Mouse (Mus musculus) C2C12 (cell line): ENCODE data around the gene Gigyf1.

Source experiments
- CEBPB ChIP-seq: IDR thresholded peaks from one replicate; pipeline ENCODE4 v1.6.1; 2011; ENCODE audit warnings: low read depth, mild to moderate bottlenecking, control low read depth, moderate library complexity
- CTCF ChIP-seq: IDR thresholded peaks from one replicate; pipeline ENCODE4 v1.5.1; 2011; ENCODE audit not compliant: control insufficient read depth, insufficient read depth, insufficient read length
- FOSL1 ChIP-seq: IDR thresholded peaks from one replicate; pipeline ENCODE4 v1.8.0; 2011; ENCODE audit warnings: mild to moderate bottlenecking, low read length; ENCODE audit not compliant: poor library complexity, insufficient read depth, severe bottlenecking
- MAX ChIP-seq: IDR thresholded peaks from one replicate; pipeline ENCODE4 v1.6.1; 2011; ENCODE audit warnings: mild to moderate bottlenecking, control low read depth
- MYOD1 ChIP-seq: IDR thresholded peaks from one replicate; pipeline ENCODE4 v1.6.1; 2011; ENCODE audit warnings: low read depth; ENCODE audit not compliant: control insufficient read depth, insufficient read length
- MYOG ChIP-seq: IDR thresholded peaks from one replicate; pipeline ENCODE4 v1.6.1; 2011; ENCODE audit not compliant: control insufficient read depth, insufficient read length; ENCODE audit errors: extremely low read depth
- USF1 ChIP-seq: IDR thresholded peaks from one replicate; pipeline ENCODE4 v1.6.1; 2011; ENCODE audit warnings: low read depth, mild to moderate bottlenecking, control low read depth, moderate library complexity

- TF ChIP-seq CTCF: no peak
- TF ChIP-seq CEBPB: no peak
- TF ChIP-seq FOSL1: no peak
- no peak for TF ChIP-seq MYOD1
- no peak for TF ChIP-seq MYOG
- no peak for TF ChIP-seq MAX
- no peak for TF ChIP-seq USF1
These were observed 56.1 kb downstream of the Gigyf1 start for GRCm38 (mm10) chr5:137574470-137574901.
